Mouse (Mus musculus): ENCODE results near the gene E130208F15Rik. TPM values are rescaled to one million over a fixed set of nuclear protein-coding genes. Genes with fewer than 3 reads are reported as not detected.

E130208F15Rik gene
- total RNA-seq, 2 experiments from 2014 or later: not detected

Other genes starting within 250 kb of the E130208F15Rik start
Only the 30 nearest of the 33 such genes appear.
- gene Gm26920, start 231.3 kb upstream of the E130208F15Rik start, total RNA-seq (2015; ENCODE audit: low replicate concordance): not detected in 2 replicates
- not detected in 2 replicates for gene Gm26920, start 231.3 kb upstream of the E130208F15Rik start, total RNA-seq (2017; ENCODE audit: low replicate concordance)
- gene Zfp566, start 231.2 kb upstream of the E130208F15Rik start, total RNA-seq (2015; ENCODE audit: low replicate concordance): 0.38 and 2.1 TPM in 2 replicates
- gene Zfp566, start 231.2 kb upstream of the E130208F15Rik start, total RNA-seq (2017; ENCODE audit: low replicate concordance): 0.34 TPM in 1 of 2 replicates, not detected in the other
- gene Zfp260, start 227.0 kb upstream of the E130208F15Rik start, total RNA-seq (2015; ENCODE audit: low replicate concordance): 12.7 and 14.6 TPM in 2 replicates
- 4.5 and 10.7 TPM in 2 replicates for gene Zfp260, start 227.0 kb upstream of the E130208F15Rik start, total RNA-seq (2017; ENCODE audit: low replicate concordance)
- 0.63 and 1.2 TPM in 2 replicates for gene Zfp382, start 199.8 kb upstream of the E130208F15Rik start, total RNA-seq (2015; ENCODE audit: low replicate concordance)
- 1.3 and 3.3 TPM in 2 replicates for gene Zfp382, start 199.8 kb upstream of the E130208F15Rik start, total RNA-seq (2017; ENCODE audit: low replicate concordance)
- gene Zfp146, start 152.0 kb upstream of the E130208F15Rik start, total RNA-seq (2015; ENCODE audit: low replicate concordance): 21.5 and 34.4 TPM in 2 replicates
- 30.3 and 56.9 TPM in 2 replicates for gene Zfp146, start 152.0 kb upstream of the E130208F15Rik start, total RNA-seq (2017; ENCODE audit: low replicate concordance)
- not detected in 2 replicates for gene Cox7a1, start 137.6 kb upstream of the E130208F15Rik start, total RNA-seq (2015; ENCODE audit: low replicate concordance)
- not detected in 2 replicates for gene Cox7a1, start 137.6 kb upstream of the E130208F15Rik start, total RNA-seq (2017; ENCODE audit: low replicate concordance)
- gene Capns1, start 122.9 kb upstream of the E130208F15Rik start, total RNA-seq (2015; ENCODE audit: low replicate concordance): 121 and 178 TPM in 2 replicates
- 60.6 and 91.3 TPM in 2 replicates for gene Capns1, start 122.9 kb upstream of the E130208F15Rik start, total RNA-seq (2017; ENCODE audit: low replicate concordance)
- 9.8 and 22.1 TPM in 2 replicates for gene Polr2i, start 89.8 kb upstream of the E130208F15Rik start, total RNA-seq (2015; ENCODE audit: low replicate concordance)
- 11.0 and 12.6 TPM in 2 replicates for gene Polr2i, start 89.8 kb upstream of the E130208F15Rik start, total RNA-seq (2017; ENCODE audit: low replicate concordance)
- gene Tbcb, start 89.5 kb upstream of the E130208F15Rik start, total RNA-seq (2015; ENCODE audit: low replicate concordance): 36.4 and 38.6 TPM in 2 replicates
- 6.3 and 11.7 TPM in 2 replicates for gene Tbcb, start 89.5 kb upstream of the E130208F15Rik start, total RNA-seq (2017; ENCODE audit: low replicate concordance)
- gene Ovol3, start 86.0 kb upstream of the E130208F15Rik start, total RNA-seq (2015; ENCODE audit: low replicate concordance): not detected in 2 replicates
- gene Ovol3, start 86.0 kb upstream of the E130208F15Rik start, total RNA-seq (2017; ENCODE audit: low replicate concordance): not detected in 2 replicates
- not detected in 2 replicates for gene Thap8, start 41.6 kb upstream of the E130208F15Rik start, total RNA-seq (2015; ENCODE audit: low replicate concordance)
- not detected in 2 replicates for gene Thap8, start 41.6 kb upstream of the E130208F15Rik start, total RNA-seq (2017; ENCODE audit: low replicate concordance)
- gene Wdr62, start 41.3 kb upstream of the E130208F15Rik start, total RNA-seq (2015; ENCODE audit: low replicate concordance): 6.9 and 22.5 TPM in 2 replicates
- gene Wdr62, start 41.3 kb upstream of the E130208F15Rik start, total RNA-seq (2017; ENCODE audit: low replicate concordance): 4.9 and 11.7 TPM in 2 replicates
- gene Clip3, start 30.0 kb upstream of the E130208F15Rik start, total RNA-seq (2015; ENCODE audit: low replicate concordance): not detected in 2 replicates
- gene Clip3, start 30.0 kb upstream of the E130208F15Rik start, total RNA-seq (2017; ENCODE audit: low replicate concordance): not detected in 2 replicates
- gene Alkbh6, start 13.0 kb upstream of the E130208F15Rik start, total RNA-seq (2015; ENCODE audit: low replicate concordance): 0.96 and 3.3 TPM in 2 replicates
- gene Alkbh6, start 13.0 kb upstream of the E130208F15Rik start, total RNA-seq (2017; ENCODE audit: low replicate concordance): 2.0 and 5.4 TPM in 2 replicates
- gene Syne4, start 6.9 kb upstream of the E130208F15Rik start, total RNA-seq (2015; ENCODE audit: low replicate concordance): not detected in 2 replicates
- not detected in 2 replicates for gene Syne4, start 6.9 kb upstream of the E130208F15Rik start, total RNA-seq (2017; ENCODE audit: low replicate concordance)
- gene Sdhaf1, start 2.2 kb downstream of the E130208F15Rik start, total RNA-seq (2015; ENCODE audit: low replicate concordance): 0.84 TPM in 1 of 2 replicates, not detected in the other
- 0.77 and 2.8 TPM in 2 replicates for gene Sdhaf1, start 2.2 kb downstream of the E130208F15Rik start, total RNA-seq (2017; ENCODE audit: low replicate concordance)
- not detected in 2 replicates for gene Lrfn3, start 41.0 kb downstream of the E130208F15Rik start, total RNA-seq (2015; ENCODE audit: low replicate concordance)
- not detected in 2 replicates for gene Lrfn3, start 41.0 kb downstream of the E130208F15Rik start, total RNA-seq (2017; ENCODE audit: low replicate concordance)
- 315 and 361 TPM in 2 replicates for gene Tyrobp, start 92.0 kb downstream of the E130208F15Rik start, total RNA-seq (2015; ENCODE audit: low replicate concordance)
- gene Tyrobp, start 92.0 kb downstream of the E130208F15Rik start, total RNA-seq (2017; ENCODE audit: low replicate concordance): 122 and 140 TPM in 2 replicates
- gene Hcst, start 98.1 kb downstream of the E130208F15Rik start, total RNA-seq (2015; ENCODE audit: low replicate concordance): 14.2 and 29.0 TPM in 2 replicates
- 2.6 and 13.9 TPM in 2 replicates for gene Hcst, start 98.1 kb downstream of the E130208F15Rik start, total RNA-seq (2017; ENCODE audit: low replicate concordance)
- 2.1 and 5.0 TPM in 2 replicates for gene Nfkbid, start 100.0 kb downstream of the E130208F15Rik start, total RNA-seq (2015; ENCODE audit: low replicate concordance)
- gene Nfkbid, start 100.0 kb downstream of the E130208F15Rik start, total RNA-seq (2017; ENCODE audit: low replicate concordance): 0.14 and 3.6 TPM in 2 replicates
- not detected in 2 replicates for gene Aplp1, start 123.8 kb downstream of the E130208F15Rik start, total RNA-seq (2015; ENCODE audit: low replicate concordance)
- gene Aplp1, start 123.8 kb downstream of the E130208F15Rik start, total RNA-seq (2017; ENCODE audit: low replicate concordance): not detected in 2 replicates
- gene Kirrel2, start 135.9 kb downstream of the E130208F15Rik start, total RNA-seq (2015; ENCODE audit: low replicate concordance): not detected in 2 replicates
- not detected in 2 replicates for gene Kirrel2, start 135.9 kb downstream of the E130208F15Rik start, total RNA-seq (2017; ENCODE audit: low replicate concordance)
- gene Nphs1, start 136.6 kb downstream of the E130208F15Rik start, total RNA-seq (2015; ENCODE audit: low replicate concordance): not detected in 2 replicates
- not detected in 2 replicates for gene Nphs1, start 136.6 kb downstream of the E130208F15Rik start, total RNA-seq (2017; ENCODE audit: low replicate concordance)
- gene Prodh2, start 171.9 kb downstream of the E130208F15Rik start, total RNA-seq (2015; ENCODE audit: low replicate concordance): not detected in 2 replicates
- gene Prodh2, start 171.9 kb downstream of the E130208F15Rik start, total RNA-seq (2017; ENCODE audit: low replicate concordance): not detected in 2 replicates
- 5.0 and 6.7 TPM in 2 replicates for gene Arhgap33, start 213.3 kb downstream of the E130208F15Rik start, total RNA-seq (2015; ENCODE audit: low replicate concordance)
- gene Arhgap33, start 213.3 kb downstream of the E130208F15Rik start, total RNA-seq (2017; ENCODE audit: low replicate concordance): 9.5 and 9.6 TPM in 2 replicates
- 6.3 and 19.4 TPM in 2 replicates for gene Hspb6, start 230.4 kb downstream of the E130208F15Rik start, total RNA-seq (2015; ENCODE audit: low replicate concordance)
- gene Hspb6, start 230.4 kb downstream of the E130208F15Rik start, total RNA-seq (2017; ENCODE audit: low replicate concordance): 2.2 and 3.9 TPM in 2 replicates
- 0.38 and 2.1 TPM in 2 replicates for gene Proser3, start 230.6 kb downstream of the E130208F15Rik start, total RNA-seq (2015; ENCODE audit: low replicate concordance)
- 0.77 and 4.6 TPM in 2 replicates for gene Proser3, start 230.6 kb downstream of the E130208F15Rik start, total RNA-seq (2017; ENCODE audit: low replicate concordance)
- 48.0 and 55.0 TPM in 2 replicates for gene Lin37, start 238.1 kb downstream of the E130208F15Rik start, total RNA-seq (2015; ENCODE audit: low replicate concordance)
- 7.8 and 8.9 TPM in 2 replicates for gene Lin37, start 238.1 kb downstream of the E130208F15Rik start, total RNA-seq (2017; ENCODE audit: low replicate concordance)
- 3.5 and 30.1 TPM in 2 replicates for gene U2af1l4, start 241.6 kb downstream of the E130208F15Rik start, total RNA-seq (2015; ENCODE audit: low replicate concordance)
- gene U2af1l4, start 241.6 kb downstream of the E130208F15Rik start, total RNA-seq (2017; ENCODE audit: low replicate concordance): 30.0 and 39.4 TPM in 2 replicates
- gene Gm49396, start 241.6 kb downstream of the E130208F15Rik start, total RNA-seq (2015; ENCODE audit: low replicate concordance): 1.3 and 4.8 TPM in 2 replicates
- 5.2 and 6.6 TPM in 2 replicates for gene Gm49396, start 241.6 kb downstream of the E130208F15Rik start, total RNA-seq (2017; ENCODE audit: low replicate concordance)